Mouse (Mus musculus) lung, postnatal 25 days (tissue): ENCODE measurements around the gene Lipm.

Experiments used
- DNase-seq: peaks from one replicate; pipeline ENCODE4 v3.0.0; 2022; ENCODE audit warnings: low spot score

Gene Lipm

DNA sequence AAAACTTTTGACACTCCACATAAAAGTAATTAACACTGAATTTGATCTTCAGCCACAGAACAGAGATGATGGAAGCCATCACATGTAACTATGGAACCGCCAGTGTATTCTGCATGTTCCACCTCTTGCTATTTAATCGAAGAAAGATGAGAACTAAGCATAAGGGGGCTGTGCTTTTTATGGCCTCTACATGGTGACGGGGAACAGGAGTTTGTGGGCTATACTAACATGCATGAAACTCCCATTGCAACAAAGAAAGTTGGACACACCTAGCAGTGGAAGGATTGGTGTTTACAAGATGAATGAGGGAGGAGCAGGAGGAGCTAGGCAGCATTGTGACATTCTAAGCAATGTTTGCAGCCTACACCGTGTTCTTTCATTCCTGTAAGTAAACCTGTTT lies at the start of gene Lipm:
Gene Lipm (plus strand): TSS at position 301 of the 400 bp plus-strand sequence.
- DNase-seq: no peak

DNA sequence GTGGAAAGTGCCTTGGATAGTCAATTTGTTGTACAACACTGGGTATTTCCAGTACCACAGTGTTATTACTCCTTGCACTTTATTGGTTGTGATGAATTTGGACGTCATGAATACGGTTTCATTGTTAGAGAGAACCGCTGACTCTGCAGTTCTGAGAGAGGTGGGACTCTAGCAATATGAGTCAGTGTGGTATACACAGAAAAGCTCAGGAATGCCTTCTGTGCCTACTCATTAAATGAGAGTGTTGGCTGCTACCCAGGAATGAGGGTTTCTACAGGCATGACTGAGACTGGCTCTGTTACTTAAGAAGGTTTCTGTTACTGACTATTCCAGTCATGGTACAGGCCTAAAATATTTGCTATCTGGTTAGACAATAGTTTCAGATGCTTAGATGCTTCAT lies 49.2 kb upstream of the Lipm start:
- no peak for DNase-seq

DNA sequence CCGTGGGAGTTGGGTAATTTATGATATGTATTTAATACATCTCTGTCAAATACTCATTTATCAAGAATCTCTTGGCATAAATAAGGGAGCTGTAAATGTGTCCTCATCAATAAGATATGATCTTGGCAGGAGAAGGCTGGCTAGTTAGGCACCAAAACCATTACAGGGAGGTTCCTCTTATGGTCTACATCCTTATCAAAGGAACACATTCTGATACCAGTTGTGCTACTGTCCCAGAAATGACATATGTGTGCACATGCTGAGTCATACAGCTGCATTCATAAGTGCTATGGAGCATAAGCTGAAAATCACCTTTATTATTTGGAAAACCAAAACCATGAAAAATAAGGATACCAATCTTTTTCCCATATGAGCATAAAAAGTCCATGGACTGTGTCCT lies 37.2 kb upstream of the Lipm start:
- DNase-seq: no peak

DNA sequence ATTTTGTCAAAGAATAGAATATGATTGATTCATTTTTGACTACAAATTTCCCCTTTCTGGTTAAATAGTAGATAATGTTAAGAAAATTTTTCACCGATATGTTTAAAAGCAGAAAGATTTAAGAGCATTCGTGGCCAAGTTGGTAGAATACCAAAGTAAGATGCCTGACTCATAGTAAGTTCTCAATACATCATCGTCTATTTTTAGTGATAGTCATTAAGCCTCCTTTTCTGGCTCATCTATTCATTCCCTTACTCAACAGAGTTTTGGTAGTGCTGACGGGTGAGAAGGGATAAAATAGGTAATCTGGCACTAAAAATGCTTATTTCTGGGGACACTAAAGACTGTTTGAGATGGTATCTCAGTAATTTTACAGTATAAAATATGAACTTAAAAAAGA lies 36.7 kb upstream of the Lipm start:
- DNase-seq: no peak

DNA sequence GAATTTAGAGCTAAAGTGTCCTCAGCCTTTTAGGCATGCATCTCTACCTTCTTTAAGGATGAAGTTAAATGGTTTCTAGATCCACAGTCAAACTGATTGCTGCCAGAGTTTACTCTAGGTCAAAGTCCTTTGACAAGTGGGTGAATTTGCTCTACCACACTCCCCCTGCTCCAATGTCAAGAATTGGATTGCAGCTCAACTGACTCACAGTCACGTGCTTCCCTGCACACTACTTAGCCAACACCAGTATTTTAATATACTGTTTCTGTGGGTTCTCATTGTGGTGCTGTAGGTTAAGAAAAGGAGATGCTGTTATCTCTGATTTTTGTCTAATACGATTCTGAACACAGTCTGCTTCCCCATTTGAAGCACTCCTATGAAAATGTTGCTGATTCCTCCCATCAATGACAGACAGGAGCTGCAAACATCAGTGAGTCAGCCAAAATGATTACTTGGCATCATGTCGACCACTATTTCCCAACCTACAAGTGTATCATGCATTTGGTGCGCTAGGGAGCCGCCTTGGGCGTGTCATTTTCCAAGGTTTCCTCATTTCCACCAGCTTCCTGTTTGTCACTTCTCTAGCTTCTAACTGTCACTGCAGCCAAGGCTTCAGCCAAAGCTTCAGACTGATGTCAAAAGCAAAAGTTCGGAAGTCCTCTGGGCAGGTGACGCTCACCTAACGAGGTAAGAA lies 33.8 kb upstream of the Lipm start, which contains the start of gene Lipn:
Gene Lipn (plus strand): TSS at position 580 of the 694 bp plus-strand sequence.
- DNase-seq: no peak

DNA sequence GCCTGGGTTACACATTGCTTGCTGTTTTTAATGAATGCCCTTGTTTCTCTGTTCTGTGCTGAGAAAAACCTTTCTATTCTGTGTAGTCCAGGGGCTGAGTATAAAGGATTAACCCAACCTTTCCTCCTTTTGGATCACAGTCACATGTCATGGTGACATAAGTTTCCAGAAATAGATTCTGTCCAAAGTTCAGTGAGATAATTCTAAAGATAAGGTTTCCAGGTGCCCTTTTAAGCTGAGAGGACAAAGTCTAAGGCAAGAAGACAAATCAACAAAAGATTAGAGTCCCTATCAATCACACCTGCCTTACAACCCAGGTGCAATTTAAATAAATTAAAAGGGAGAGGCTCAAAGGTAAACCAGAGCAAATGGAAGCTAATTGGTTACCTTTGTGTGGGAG lies 26.5 kb upstream of the Lipm start:
- no peak for DNase-seq

DNA sequence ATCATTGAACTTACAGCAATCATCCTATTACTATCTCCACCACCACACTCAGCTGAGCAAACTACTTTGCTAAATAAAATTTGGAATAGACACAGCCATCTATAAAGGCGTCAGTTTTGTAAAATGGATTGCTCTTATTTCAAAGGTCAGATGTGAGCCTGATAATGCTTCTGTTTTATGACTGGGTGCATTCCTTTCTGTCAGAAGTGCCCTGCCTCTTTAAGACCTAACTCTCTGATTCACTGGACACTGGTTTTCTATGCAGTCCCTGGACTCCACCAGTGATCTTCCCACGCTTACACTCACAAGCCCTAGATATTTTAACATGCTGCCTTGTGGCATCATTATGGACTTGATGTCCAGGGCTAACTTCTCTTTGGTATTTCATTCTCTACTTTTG lies 22.6 kb upstream of the Lipm start:
- no peak for DNase-seq

DNA sequence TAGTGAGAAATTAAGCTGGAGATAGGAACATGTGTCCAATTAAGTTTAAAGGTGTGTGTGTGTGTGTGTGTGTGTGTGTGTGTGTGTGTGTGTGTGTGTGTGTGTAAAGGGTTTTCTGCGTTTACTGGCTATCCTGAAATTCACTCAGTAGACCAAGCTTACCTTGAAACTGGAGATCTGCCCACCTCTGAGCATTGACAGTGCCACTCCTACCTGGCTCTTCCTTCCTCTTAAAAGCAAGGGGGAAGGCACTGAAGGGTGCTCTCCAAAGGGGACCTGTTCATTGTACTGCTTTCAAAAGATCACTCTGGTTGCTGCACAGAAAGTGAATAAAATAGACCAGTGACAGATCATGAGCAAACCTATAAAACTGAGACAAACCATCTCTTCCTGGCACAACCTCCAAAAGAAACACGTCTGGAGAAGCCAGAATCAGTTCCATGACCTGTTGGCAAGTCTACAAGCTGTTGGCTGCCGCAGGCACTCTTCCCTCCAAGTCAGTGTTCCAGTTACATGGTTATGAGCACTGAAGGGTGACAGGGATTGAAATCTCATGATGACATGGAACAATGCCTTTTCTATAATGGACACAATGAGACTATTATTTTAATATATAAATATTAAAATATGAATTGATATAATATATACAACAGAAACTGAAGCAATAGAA lies 11.6 kb upstream of the Lipm start:
- no peak for DNase-seq

DNA sequence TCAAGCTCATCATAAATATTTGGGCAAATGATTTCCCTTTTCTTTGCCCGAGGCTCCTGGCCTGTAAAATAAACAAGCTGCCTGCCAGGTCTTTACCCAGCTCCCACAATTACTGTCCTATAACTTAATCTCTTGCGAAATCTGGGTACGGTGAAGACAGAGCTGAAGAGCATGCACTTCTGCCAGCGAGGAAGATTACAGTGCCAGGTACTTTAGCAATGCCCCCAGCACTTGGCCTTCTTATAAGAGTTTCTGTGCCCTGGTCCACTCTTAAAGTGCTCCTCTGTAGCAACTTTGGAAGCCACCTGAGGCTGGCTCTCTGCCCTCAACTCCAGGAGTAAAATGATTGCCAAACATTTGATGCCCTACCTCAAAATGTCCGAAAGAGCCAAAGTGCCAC lies 5.4 kb upstream of the Lipm start:
- peak; percentile 17 for DNase-seq

DNA sequence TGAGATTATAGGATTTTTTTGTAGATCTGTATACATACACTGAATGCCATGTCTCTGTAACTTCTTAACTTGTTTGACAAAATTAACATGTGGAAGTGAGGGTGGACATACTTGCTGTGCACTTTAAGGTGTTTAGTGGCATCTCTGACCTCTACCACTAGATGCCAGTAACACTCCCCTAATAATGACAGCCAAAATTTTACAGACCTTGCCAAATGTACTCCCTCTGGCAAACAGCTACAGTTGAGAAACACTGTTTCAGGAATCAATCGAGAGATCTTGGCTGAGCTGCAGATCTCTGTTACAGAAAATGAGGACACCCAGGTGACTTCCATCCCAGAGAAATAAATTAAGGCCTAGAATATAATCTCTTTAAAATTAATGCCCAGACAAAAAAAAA lies 4.5 kb upstream of the Lipm start:
- no peak for DNase-seq

DNA sequence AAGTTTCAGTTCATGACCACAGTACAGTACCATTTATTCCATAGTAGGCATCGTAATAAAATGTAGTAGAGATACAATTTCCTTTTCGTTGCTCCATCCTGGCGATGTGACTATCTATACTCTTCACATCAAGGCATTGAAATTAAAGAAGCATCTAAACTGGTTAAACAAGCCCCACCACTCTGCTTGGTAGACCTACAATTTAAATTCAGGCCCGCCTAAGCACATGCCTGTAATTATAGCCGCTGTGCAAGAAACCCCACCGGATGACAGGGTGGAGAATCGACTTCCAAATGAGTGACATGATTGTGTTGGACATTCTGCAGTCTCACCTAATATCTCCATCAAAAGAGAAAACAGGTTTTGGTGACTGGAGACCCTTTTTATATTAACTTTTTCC lies 1.2 kb downstream of the Lipm start:
- DNase-seq: no peak

DNA sequence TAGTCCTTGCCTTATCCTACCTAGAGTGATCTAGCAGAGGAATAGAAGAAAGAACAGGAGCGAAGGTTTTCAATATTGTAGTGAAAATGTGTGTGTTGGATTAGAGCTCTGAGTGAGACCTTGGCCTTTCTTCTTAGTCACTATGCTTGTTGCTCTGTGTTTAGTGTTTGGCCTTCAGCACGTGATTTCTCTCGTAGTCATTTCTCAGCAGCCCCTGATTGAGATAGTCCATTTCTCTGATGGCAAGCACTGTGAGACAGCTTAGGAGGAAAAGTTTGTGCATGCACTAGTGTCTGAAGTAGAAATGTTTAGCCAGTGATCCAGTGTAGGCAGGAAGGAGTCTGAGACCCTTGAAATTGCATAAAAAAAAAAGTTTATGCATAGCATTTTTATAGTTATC lies 4.1 kb downstream of the Lipm start:
- DNase-seq: no peak

DNA sequence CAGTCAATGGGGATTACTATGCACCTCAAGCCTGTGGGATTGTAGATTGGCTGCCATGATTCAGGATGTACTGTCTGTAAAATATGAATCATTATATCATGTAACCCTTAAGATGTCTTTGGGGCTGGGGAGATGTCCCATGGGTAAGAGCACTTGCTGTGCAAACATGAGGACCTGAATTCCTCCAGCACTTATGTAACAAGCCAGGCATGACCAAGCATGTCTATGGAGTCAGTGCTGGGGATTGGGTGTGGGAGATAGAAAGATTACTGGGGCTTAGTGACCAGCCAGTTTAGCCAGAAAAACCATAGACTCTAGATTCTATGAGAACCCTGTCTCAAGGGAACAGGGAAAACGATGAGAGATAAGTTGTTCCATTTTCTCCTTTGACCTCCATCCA lies 18.4 kb downstream of the Lipm start:
- no peak for DNase-seq

DNA sequence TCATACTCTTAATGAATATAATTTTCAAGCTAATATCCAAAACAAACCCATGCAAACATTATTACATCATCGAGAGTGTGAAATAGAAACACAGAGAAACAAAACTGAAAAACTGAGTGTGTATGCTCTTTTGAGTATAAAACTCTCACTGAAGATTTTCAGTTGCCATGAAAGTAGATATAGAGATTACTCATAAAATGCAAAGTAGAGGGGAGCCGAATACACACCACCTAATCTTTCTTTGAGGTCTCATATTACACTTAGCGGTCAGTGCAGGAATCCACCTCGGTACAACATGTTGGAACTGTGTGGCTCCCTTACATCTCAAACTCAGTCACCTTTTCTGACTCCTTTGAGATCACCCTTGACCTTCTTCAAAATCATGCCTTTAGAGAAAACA lies 18.9 kb downstream of the Lipm start:
- DNase-seq: no peak

DNA sequence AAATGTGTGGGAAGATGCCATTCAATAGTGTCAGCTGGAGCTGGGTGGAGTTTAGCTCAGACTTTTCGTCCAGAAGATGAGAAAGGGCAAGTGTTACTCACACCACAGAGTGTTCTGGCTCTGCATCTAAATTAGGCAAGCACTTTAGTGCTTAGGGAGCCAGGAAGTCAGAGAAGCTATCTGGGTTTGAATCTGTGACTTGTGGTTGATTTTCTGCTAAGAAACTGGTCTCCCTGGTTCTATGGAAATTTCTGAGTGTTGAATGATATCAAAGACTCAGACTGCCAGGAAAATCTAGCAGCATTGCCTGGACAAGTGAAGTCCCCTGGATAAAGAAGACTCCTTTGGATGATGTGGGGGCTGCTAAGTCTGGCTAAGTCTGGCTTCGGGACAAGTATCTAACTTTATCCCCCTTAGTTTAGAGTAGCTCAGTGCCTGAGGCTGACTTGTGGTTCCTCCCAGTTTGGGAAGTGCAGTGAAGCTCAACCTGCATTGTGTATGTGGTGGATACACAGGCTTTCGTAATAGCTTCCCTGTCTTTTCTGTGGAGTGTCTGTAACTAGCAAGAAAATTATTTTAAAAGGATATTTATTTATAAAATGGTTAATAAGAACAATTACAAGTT lies 19.5 kb downstream of the Lipm start:
- no peak for DNase-seq

DNA sequence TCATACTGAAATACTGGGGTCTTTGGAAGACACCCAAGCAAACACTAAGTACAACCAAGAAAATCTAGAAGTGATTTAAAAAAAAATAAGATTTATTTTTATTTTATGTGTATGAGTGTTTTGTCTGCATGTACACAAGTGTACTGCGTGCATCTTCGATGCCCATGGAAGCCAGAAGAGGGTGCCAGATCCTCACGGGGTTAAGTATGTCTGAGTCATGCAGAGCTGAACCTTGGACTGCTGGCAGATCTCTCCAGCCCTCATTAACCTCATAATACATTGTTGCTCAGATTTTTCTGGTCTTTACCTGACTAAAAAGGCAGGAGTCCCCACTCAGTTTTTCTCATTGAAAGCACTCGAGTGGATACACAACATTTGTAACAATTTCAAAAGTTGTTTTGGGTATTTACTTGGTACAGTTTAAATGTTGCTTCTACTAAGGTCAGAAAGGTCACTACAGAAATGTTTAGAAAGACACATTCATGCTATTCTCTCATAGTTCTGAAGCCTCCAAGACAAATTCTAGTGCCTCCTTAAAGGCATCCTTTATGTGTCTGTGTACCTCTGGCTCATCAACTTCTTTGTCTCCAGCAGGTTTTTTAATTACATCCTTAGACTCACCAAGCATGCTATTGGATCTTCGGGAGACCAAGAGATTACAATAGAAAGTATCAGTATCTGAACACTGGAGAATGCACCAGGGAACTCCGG lies 38.1 kb downstream of the Lipm start:
- DNase-seq: no peak

DNA sequence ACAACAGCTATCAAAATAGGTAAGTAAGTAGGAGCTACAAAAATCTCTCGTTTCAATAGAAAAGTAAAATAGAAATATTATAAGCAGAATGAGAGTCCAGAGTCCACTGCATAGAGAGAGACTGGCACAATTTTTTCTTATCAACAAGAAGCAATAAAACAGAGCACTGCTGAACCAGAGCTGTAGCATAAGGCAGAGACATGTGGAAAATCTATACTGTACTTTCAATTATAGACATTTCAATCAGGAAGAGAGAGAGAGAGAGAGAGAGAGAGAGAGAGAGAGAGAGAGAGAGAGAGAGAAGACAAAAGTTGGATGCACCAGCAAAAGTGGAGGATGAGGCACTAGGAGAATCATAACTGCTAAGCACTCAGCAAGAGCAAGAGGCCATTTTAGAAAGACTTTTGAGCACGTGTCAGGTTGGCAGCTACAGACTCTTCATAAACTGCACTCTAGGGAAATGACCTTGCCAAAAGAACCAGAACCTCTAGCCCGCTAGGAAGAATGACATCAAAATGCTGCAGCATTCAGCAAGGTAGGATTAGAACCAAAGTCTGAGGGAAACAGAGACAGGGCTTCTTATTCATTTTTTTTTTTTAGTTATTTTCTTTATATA lies 38.8 kb downstream of the Lipm start:
- no peak for DNase-seq

DNA sequence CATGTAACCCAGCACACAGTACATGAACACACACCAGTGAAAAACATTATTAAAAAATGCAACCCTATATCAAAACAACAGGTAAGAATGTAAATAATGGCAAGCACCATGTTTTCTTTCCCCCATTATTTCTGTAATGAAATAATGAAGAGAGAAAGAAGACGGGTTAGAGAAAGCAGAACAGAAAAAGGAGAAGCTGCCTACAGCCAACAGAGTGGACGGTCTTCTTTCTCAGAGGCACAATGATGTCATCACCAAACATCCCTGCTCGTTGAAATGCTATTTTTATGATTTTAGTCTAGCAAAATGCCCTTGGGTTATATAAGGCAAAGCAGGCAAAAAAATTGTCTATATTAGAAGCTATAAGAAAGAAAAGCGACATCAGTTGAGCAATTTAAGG lies 47.7 kb downstream of the Lipm start:
- DNase-seq: no peak

DNA sequence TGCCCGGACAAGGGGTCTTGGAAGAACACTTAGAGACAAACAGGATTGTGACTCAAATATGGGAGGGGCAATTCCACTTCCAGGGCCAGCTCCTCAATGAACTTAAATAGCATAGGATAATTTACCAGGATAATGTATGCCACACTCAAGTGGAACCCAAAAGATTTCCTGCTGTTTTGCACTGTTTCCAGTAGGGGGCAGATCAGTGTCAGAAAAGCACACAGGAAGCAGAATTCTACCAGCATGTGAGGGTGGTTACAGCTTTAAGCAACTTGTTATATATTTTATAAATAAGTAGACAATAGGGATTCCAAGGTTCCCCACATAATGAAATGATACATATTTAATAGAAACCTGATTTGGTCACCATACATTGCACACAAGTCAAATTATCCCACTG lies 51.2 kb downstream of the Lipm start:
- DNase-seq: peak; percentile 24

DNA sequence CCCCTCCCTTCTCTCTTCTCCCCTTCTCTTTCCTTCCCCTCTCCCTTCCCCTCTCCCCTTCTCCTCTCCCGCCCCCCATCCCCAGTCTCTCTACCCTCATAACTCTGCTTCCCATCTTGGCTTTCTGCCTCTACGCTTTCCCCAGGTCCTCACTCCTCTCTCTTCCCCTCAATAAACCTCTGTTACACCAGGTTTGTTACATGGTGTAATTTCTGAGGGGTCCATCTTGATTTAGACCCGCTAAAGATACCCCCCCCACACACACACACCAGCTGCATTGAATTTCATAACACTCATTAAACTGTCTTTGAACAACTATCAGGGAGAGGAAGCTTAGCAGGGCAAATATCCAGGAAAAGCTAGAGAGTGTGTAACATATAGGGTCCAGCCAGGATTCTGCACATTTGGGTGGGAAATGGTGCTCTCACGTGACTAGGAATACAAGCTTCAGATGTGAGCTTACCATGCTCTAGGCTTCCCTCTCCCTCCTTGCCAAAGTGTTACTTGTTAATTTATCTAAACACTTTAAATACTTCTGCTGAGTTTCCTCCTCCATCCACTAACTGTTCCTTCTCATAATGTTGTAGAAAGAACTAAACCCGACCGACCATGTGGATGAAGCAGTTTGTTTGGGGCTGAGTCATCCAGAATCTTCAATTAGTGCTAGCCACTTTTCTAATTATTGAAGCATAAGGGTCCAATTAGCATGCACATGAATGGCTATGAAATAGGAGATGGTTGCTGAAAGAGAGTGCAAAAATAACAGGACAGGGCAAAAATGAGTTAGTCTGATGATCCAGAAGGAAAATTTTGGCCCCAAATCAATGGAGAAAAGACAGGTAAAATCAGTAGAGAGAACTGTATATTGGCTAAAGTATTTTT lies 52.8 kb downstream of the Lipm start:
- no peak for DNase-seq

DNA sequence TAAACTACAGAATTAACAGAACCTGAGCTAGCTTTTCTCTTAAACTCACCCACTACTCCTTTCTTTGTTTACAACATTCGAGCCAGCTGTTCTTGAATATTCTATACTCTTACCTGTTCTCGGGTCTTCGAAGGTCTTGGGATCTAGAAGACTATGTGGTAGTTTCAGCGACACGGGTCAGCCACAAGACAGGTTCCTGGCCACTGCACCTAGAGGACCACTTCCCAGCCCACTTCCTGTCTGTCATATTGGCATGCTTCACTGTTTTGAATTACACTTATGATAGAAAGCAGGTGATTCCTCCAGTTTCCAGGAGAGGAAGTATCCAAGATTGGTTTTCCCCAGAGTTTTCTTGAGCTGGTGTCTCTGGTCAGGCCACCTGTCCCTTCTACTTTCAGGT lies 62.0 kb downstream of the Lipm start:
- DNase-seq: no peak
